Mouse (Mus musculus): ENCODE data around the gene Tmem208. TPM values are rescaled to one million over a fixed set of nuclear protein-coding genes. Genes with fewer than 3 reads are reported as not detected.

Tmem208 gene
- polyA plus RNA-seq, 1 experiment from 2014 or later = 143 TPM

GRCm38 (mm10) chr8:105345061-105345975, 19.2 kb downstream of the Tmem208 start:
- H3K4me1 ChIP-seq (ENCODE audit: control insufficient read depth, insufficient read depth, low read length) = peaks cover 8% of the 10 kb centered on the region; the same call in 1 of the 2 replicates
- no peak overlapping the region for H3K4me2 ChIP-seq (ENCODE audit: low read length)
- H3K9ac ChIP-seq (ENCODE audit: low read depth, low read length) = no peak overlapping the region
- H3K9me3 ChIP-seq (replicated peaks; ENCODE audit: control insufficient read depth, low read length, poor library complexity, severe bottlenecking) = no peaks in the 10 kb centered on the region
- H3K4me3 ChIP-seq (ENCODE audit: low read depth, low read length) = no peak overlapping the region
- no peak for ATAC-seq
- no peaks in the 10 kb centered on the region for H3K36me3 ChIP-seq (ENCODE audit: control insufficient read depth, insufficient read depth, low read length)
- 83% methylated on average over 7 of the region's 7 CpGs for WGBS
- H3K27ac ChIP-seq (ENCODE audit: low read length) = no peak overlapping the region
- peaks cover 12% of the 10 kb centered on the region; the same call in 1 of the 2 replicates for H3K27me3 ChIP-seq (ENCODE audit: control insufficient read depth, insufficient read depth, low read depth, low read length)

GRCm38 (mm10) chr8:105346611-105347427, 20.7 kb downstream of the Tmem208 start:
- Histone ChIP-seq H3K27me3 (ENCODE audit: control insufficient read depth, insufficient read depth, low read depth, low read length) (peaks cover 12% of the 10 kb centered on the region; the same call in 1 of the 2 replicates), H3K27ac (ENCODE audit: low read length) (no peak overlapping the region), H3K4me3 (ENCODE audit: low read depth, low read length) (peak overlapping the region; percentile 67), H3K36me3 (ENCODE audit: control insufficient read depth, insufficient read depth, low read length) (no peaks in the 10 kb centered on the region), H3K4me1 (ENCODE audit: control insufficient read depth, insufficient read depth, low read length) (peaks cover 14% of the 10 kb centered on the region; the same call in 1 of the 2 replicates), H3K4me2 (ENCODE audit: low read length) (peak overlapping the region; percentile 93), H3K9me3 (replicated peaks; ENCODE audit: control insufficient read depth, low read length, poor library complexity, severe bottlenecking) (no peaks in the 10 kb centered on the region), H3K9ac (ENCODE audit: low read depth, low read length) (peak overlapping the region; percentile 11)
- WGBS = under 1% methylated on average over 34 of the region's 34 CpGs
- peak; percentile 16 for ATAC-seq

GRCm38 (mm10) chr8:105347428-105348221, 21.5 kb downstream of the Tmem208 start, which contains the start of gene Fhod1:
Gene Fhod1 (minus strand): TSS chr8:105347953.
- H3K36me3 ChIP-seq (ENCODE audit: control insufficient read depth, insufficient read depth, low read length) = no peaks in the 10 kb centered on the region
- WGBS = under 1% methylated on average over 53 of the region's 53 CpGs

GRCm38 (mm10) chr8:105348450-105349095, 22.4 kb downstream of the Tmem208 start, which contains the start of gene Slc9a5:
Gene Slc9a5 (plus strand): TSS chr8:105348843.
- H3K4me2 ChIP-seq (ENCODE audit: low read length) = peak within 1 kb of the TSS; percentile 93
- ATAC-seq = peak; percentile 43
- WGBS = under 1% methylated on average over 34 of the region's 34 CpGs
- peak within 1 kb of the TSS; percentile 81 for H3K27ac ChIP-seq (ENCODE audit: low read length)
- no peaks in the 10 kb centered on the region for H3K9me3 ChIP-seq (replicated peaks; ENCODE audit: control insufficient read depth, low read length, poor library complexity, severe bottlenecking)
- peak within 1 kb of the TSS; percentile 80 for H3K9ac ChIP-seq (ENCODE audit: low read depth, low read length)
- H3K36me3 ChIP-seq (ENCODE audit: control insufficient read depth, insufficient read depth, low read length) = no peaks in the 10 kb centered on the region
- peaks cover 14% of the 10 kb centered on the region; the same call in 1 of the 2 replicates for H3K4me1 ChIP-seq (ENCODE audit: control insufficient read depth, insufficient read depth, low read length)
- H3K27me3 ChIP-seq (ENCODE audit: control insufficient read depth, insufficient read depth, low read depth, low read length) = peaks cover 12% of the 10 kb centered on the region; the same call in 1 of the 2 replicates
- peak within 1 kb of the TSS; percentile 67 for H3K4me3 ChIP-seq (ENCODE audit: low read depth, low read length)

More at GRCm38 (mm10) chr8:105347428-105348221, 21.5 kb downstream of the Tmem208 start, which contains the start of gene Fhod1:
- Histone ChIP-seq H3K27me3 (ENCODE audit: control insufficient read depth, insufficient read depth, low read depth, low read length) (peaks cover 12% of the 10 kb centered on the region; the same call in 1 of the 2 replicates), H3K9me3 (replicated peaks; ENCODE audit: control insufficient read depth, low read length, poor library complexity, severe bottlenecking) (no peaks in the 10 kb centered on the region), H3K27ac (ENCODE audit: low read length) (peak within 1 kb of the TSS; percentile 81), H3K4me1 (ENCODE audit: control insufficient read depth, insufficient read depth, low read length) (peaks cover 14% of the 10 kb centered on the region; the same call in 1 of the 2 replicates), H3K9ac (ENCODE audit: low read depth, low read length) (peak within 1 kb of the TSS; percentile 80), H3K4me3 (ENCODE audit: low read depth, low read length) (peak within 1 kb of the TSS; percentile 67), H3K4me2 (ENCODE audit: low read length) (peak within 1 kb of the TSS; percentile 93)
- ATAC-seq = peak; percentile 84

- Histone ChIP-seq H3K9me3 (replicated peaks; ENCODE audit: control insufficient read depth, low read length, poor library complexity, severe bottlenecking) (no peaks in the 10 kb centered on the region), H3K27me3 (ENCODE audit: control insufficient read depth, insufficient read depth, low read depth, low read length) (peaks cover 12% of the 10 kb centered on the region; the same call in 1 of the 2 replicates), H3K4me1 (ENCODE audit: control insufficient read depth, insufficient read depth, low read length) (peaks cover 14% of the 10 kb centered on the region; the same call in 1 of the 2 replicates), H3K27ac (ENCODE audit: low read length) (peak overlapping the region; percentile 81), H3K4me3 (ENCODE audit: low read depth, low read length) (peak overlapping the region; percentile 67), H3K4me2 (ENCODE audit: low read length) (peak overlapping the region; percentile 93), H3K36me3 (ENCODE audit: control insufficient read depth, insufficient read depth, low read length) (no peaks in the 10 kb centered on the region), H3K9ac (ENCODE audit: low read depth, low read length) (peak overlapping the region; percentile 80)
- under 1% methylated on average over 31 of the region's 48 CpGs for WGBS
- ATAC-seq = peak; percentile 50
These were observed 23.1 kb downstream of the Tmem208 start for GRCm38 (mm10) chr8:105349096-105349771.

- ATAC-seq = no peak
- H3K27ac ChIP-seq (ENCODE audit: low read length) = no peak overlapping the region
These were observed 24.0 kb downstream of the Tmem208 start for GRCm38 (mm10) chr8:105350186-105350585.

GRCm38 (mm10) chr8:105353583-105354135, 27.5 kb downstream of the Tmem208 start:
- Histone ChIP-seq H3K9me3 (replicated peaks; ENCODE audit: control insufficient read depth, low read length, poor library complexity, severe bottlenecking) (no peaks in the 10 kb centered on the region), H3K36me3 (ENCODE audit: control insufficient read depth, insufficient read depth, low read length) (peaks cover 11% of the 10 kb centered on the region; the same call in 1 of the 2 replicates), H3K4me3 (ENCODE audit: low read depth, low read length) (no peak overlapping the region), H3K9ac (ENCODE audit: low read depth, low read length) (no peak overlapping the region), H3K4me2 (ENCODE audit: low read length) (no peak overlapping the region), H3K27ac (ENCODE audit: low read length) (no peak overlapping the region), H3K4me1 (ENCODE audit: control insufficient read depth, insufficient read depth, low read length) (peaks cover 8% of the 10 kb centered on the region; the same call in 1 of the 2 replicates), H3K27me3 (ENCODE audit: control insufficient read depth, insufficient read depth, low read depth, low read length) (no peaks in the 10 kb centered on the region)
- 76% methylated on average over 8 of the region's 8 CpGs for WGBS
- ATAC-seq = no peak

More at GRCm38 (mm10) chr8:105350186-105350585, 24.0 kb downstream of the Tmem208 start:
- peak overlapping the region; percentile 3; the same call in 1 of the 2 replicates for H3K9ac ChIP-seq (ENCODE audit: low read depth, low read length)
- WGBS = 36% methylated on average over 7 of the region's 7 CpGs
- peak overlapping the region; percentile 67 for H3K4me3 ChIP-seq (ENCODE audit: low read depth, low read length)
- H3K27me3 ChIP-seq (ENCODE audit: control insufficient read depth, insufficient read depth, low read depth, low read length) = peaks cover 12% of the 10 kb centered on the region; the same call in 1 of the 2 replicates
- H3K4me2 ChIP-seq (ENCODE audit: low read length) = peak overlapping the region; percentile 93
- no peaks in the 10 kb centered on the region for H3K9me3 ChIP-seq (replicated peaks; ENCODE audit: control insufficient read depth, low read length, poor library complexity, severe bottlenecking)
- no peaks in the 10 kb centered on the region for H3K36me3 ChIP-seq (ENCODE audit: control insufficient read depth, insufficient read depth, low read length)
- H3K4me1 ChIP-seq (ENCODE audit: control insufficient read depth, insufficient read depth, low read length) = peaks cover 14% of the 10 kb centered on the region; the same call in 1 of the 2 replicates
